Mouse (Mus musculus) layer of hippocampus, adult 9-10 months (tissue): ENCODE results near the gene Cyp11a1.

Experiments
- DNase-seq: peaks from one replicate; pipeline ENCODE4 v3.0.0; 2022; ENCODE audit warnings: low spot score

Cyp11a1 gene

DNA sequence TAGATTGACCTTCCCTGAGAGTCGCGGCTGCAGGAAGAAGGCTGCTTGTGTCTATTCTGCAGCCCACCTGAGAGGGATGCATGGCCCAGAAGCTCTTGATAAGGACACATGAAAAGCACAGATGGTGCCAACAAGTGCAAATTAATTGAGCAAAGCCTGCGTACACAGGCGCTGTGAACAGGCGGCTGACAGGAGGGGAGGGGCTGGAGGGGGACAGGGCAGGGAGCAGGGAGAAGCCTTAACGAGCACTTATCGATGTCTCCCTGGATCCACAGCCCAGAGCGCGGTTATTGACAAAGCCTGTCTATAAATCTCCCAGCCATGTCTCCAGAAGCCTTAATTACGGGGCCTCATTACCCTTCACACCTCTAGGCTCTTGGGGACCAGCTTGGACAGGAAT lies 38.6 kb downstream of the Cyp11a1 start:
- no peak for DNase-seq

DNA sequence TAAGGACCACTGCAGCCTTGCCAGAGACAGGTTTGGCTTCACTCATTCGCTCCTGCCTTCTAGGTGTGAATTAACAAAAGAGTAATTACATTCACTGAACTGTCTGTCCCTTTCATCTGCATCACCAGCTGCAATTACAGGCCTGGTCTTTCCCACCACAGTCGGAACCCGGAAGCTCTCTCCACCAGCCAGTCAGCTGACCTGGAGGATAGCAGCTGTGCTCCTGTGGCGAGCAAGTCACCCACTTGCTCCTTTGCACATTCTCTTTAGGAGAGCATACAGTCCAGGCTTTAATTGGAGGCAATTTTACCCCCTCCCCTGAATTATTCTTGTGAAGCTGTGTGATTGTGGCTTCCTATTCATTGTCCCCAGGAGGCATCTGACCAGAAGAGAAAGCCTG lies 39.4 kb downstream of the Cyp11a1 start:
- no peak for DNase-seq

DNA sequence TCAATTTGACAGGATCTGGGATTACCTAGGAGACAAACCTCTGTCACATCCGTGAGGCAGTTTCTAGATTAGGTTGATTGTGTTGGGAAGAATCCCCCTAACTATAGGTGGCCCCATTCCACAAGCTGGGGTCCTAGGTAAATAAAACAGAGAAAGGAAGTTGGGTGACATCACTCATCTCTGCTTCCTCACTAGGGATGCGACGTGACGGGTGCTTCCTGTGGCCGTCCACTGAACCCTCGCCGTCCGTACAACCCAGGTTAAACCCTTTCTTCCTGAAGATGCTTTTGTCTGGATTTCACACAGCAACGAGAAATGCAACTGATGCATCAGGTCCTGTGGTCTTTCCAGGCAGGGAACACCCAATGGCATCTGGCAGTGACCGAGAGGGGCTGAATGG lies 40.9 kb downstream of the Cyp11a1 start:
- no peak for DNase-seq

DNA sequence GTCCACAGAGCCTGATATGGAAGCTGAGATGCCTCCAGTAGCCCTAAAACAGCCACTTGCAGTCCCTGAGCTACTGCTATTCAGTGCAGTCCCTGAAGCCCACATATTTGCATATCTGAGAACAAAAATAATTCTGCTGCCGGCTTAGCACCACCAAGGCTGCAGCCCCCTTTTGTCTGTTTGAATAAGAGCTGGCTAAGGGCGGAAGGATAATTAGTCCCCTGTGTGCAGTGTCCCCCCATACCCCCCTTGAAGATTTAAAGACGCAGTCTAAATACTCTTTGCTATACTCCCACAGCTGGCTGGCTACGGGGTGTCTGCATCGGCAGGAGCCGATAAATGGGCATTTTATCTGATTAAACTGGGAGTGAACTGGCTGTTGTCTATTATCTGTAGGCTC lies 42.4 kb downstream of the Cyp11a1 start:
- no peak for DNase-seq

DNA sequence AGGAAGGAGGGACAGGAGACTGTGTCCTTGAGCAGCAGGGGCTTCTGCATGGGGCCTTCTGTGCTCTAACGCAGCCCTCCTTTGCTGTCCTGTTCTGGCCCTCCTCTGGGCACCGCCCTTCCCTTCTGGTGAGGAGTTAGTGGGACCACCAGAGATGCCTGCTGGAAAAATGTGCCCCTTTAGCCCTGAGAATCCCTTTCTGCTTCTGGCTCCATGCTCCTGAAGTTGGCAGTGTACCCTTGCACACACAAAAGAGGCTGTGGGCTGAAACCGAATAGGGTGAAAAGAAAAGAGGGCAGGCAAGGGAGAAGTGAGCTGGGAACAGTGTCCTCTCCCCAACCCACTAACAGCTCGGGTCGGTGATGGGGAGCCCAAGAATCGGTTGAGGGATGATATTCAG lies 43.0 kb downstream of the Cyp11a1 start:
- no peak for DNase-seq

DNA sequence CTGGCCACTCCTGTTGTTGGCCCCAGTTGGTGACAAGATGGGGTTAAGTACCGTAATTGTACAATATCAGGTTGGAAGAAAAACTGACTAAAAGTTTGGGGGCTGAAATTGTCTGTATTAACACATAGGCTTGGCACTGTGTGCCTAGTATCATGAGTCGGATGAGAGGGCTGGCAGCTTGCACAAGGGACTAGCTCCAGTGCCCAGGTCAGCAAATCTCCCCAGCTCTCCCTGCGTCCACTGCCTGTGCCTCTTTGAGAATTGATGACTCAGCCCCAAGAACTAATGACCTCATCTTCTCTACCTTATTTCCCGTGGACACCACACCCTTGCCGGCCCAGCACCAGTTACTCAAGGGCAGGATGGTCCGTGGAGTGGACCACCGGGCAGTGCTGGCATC lies 43.6 kb downstream of the Cyp11a1 start:
- DNase-seq: no peak

DNA sequence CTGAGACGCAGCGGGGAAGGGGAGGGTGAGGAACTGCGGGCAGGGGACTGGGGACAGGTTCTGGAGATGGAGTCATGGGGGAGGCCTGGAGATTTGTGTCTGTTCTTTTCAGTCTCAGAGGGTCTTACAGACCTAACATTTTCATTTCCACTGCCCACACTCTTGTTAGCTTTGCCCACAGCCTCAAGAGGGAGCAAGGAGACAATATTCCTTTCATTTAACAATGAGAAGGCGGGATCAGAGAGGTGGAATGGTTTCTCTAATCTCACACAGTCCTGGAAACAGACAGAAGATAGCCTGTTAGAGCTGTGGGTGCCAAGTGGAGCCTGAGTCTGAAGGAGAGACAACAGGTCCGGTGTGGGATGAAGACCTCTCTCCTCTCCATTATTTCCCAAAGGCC lies 45.7 kb downstream of the Cyp11a1 start:
- no peak for DNase-seq

DNA sequence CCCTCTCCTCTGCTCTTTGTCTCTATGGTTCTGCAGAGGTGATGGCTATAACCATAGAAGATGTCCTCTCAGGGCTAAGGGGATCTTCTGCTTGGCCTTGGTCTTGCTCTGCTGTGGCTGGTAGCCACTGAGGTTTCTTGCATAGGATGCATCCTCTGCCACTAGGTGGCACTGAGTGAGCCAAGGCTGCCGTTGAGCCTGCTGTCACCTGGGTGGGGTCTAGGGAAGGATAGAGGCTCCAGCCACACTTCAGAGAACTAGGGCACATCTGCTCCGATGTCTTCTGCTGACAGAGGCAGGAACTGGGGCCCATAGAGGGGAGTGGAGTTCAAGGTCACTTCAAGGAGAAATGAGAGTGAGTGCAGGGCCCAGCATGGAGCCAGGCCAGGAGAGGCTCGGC lies 46.9 kb downstream of the Cyp11a1 start:
- no peak for DNase-seq

DNA sequence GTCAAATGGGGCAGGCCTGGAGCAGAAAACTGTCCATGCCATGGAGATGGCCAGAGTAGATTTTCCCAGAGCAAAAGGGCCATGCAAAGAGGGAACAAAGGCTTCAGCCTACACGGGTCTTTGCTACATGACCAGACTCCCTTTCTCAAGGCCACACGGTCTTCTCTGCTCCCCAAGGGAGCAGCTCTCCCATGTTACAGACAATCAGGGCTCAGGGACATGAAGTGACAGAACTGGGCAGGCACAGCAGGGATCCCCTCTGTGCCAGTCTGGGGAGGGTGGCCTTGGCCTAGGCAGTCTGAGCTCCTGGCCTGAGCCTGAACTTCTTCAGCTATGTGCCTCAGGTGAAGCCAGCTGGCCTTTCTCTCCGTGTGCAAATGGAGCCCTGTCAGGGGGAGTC lies 47.3 kb downstream of the Cyp11a1 start:
- no peak for DNase-seq

DNA sequence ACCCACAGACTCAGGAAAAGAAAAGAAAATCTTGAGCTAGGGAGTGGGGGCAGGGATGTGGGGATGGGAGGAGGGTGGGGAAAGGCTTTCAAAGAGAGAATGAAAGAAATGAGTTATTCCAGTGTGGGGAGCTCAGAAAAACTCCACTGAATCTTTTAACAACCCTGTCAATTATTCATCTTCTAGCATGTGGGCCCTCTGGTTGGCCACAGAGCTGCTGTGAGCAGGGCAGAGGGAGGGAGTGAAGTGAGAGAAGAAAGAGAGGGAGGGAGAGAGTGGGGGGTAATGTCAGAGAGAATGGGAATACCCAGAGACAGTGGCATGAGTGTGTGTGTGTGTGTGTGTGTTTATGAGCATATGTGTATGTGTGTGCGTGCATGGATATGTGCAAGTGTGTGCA lies 47.8 kb downstream of the Cyp11a1 start:
- DNase-seq: no peak

DNA sequence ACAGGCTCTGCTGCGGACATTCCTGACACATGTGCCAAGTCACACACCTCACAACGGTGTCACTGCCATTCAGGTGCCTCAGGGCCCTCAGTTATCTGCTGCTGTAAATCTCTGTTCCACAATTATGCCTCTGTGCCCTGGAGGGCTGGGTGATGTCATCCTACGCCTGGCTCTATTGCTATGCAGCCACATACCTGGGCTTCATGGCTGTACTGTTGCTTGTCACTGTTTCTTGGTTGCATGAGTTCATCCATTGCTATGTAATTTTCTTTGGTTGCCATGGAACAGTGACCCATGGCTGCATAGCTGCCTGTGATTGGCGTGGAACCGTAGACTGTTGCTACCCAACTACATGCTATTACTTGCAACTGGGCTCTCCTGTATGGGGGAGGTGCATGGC lies 49.5 kb downstream of the Cyp11a1 start:
- no peak for DNase-seq

DNA sequence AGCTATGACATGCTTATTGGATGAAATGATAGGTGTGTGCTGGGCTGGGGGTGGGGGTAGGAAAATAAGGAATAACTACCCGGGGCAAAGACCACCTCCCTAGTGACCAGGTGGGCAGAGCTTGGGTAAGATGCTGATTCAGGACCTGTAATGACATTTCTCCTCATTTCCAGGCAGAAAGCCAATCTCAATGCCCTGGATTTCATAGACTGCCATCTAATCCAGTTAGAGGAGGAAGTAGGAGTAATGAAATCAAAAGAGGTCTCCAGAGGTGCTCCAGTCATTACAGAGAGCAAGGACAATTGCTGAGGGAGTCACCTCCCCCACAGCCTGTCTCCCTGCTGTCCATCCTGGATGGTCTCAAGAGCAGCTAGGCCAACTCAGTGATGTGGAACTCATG lies 53.7 kb downstream of the Cyp11a1 start:
- no peak for DNase-seq

DNA sequence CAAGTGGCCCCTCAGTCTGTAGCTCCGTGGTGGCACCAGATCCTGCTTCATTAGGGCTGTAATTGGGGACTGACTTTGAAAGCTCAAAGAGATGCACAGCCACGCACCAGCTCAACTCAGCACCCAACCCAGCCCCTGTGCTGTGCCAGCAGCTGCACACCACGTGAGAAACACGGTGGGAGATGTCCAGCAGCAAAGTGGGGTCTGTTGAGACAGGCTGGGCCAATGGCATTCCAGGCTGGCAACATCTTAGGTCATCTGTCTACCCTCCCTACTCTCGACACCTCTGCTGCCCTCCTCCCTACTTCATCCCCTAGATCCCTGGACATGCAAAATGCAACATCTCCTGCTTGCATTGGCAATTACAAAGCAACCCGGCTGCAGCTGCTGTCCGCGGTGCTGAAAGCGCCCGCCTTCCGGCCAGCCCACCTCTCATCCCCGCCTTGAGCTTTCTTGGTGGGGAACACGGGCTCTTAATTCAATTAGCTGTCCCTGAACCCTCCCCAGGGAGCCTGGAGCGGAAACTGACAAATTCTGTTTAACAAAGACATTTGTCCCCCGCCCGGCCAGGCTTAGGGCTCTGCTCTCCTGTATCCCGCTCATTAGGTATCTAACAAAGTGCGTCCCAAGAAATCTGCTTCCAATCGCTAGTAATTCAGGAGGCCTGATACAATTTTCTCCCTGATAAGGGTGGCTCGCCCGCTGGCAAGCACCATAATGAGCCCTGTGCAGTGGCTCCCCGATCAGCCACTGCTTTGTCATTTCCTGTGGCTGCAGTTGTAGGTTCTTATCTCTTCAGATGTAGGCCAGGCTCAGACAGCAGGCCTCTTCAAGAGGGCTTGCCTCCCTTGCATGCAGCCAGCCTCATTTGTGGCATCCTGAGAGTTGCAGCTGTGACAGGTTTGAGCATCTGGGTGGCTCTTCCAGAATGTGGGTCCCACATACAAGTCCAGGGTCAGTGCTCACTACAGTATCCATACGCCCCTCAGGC lies 54.8 kb downstream of the Cyp11a1 start:
- no peak for DNase-seq

DNA sequence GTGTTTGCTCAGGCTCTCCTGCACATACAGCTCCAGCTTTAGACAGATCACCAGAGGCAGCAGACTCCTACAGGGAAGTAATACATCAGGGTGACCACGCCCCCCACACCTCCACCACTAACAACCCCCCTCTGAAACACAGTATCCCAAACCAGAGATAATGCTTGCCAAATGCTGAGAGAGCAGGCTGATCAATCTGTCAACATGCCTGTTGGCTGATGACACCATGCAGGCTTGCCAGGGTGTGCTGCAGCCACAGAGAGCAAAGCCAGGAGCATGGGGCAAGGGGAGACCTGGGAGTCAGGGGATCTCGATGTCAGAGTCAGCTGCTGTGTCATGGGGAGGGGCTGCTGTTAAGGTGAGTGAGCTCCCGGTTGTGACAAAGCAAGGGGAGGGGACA lies 57.3 kb downstream of the Cyp11a1 start, which contains the start of gene Stra6:
Gene Stra6, plus strand, starts transcription at position 258 of the 400 bp plus-strand sequence.
- DNase-seq: no peak

DNA sequence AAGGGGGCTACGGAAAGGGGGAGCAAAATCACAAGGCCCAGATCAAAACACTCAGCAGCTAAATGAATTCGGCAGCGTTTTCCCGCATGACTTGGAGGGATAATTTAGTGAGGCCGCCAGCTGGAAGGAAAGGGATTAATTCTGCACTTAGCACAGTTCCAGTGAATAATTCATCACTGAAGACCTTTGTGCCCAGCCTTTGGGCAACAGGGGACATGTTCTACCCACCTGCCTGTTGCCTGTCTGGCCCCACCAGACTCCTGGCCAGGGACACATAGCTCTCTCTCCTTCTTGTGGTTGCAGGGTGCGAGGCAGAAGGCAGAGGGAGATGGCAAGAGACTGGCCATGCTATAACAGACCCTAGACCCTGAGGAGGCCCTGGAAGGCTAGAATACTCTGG lies 59.3 kb downstream of the Cyp11a1 start:
- DNase-seq: no peak

DNA sequence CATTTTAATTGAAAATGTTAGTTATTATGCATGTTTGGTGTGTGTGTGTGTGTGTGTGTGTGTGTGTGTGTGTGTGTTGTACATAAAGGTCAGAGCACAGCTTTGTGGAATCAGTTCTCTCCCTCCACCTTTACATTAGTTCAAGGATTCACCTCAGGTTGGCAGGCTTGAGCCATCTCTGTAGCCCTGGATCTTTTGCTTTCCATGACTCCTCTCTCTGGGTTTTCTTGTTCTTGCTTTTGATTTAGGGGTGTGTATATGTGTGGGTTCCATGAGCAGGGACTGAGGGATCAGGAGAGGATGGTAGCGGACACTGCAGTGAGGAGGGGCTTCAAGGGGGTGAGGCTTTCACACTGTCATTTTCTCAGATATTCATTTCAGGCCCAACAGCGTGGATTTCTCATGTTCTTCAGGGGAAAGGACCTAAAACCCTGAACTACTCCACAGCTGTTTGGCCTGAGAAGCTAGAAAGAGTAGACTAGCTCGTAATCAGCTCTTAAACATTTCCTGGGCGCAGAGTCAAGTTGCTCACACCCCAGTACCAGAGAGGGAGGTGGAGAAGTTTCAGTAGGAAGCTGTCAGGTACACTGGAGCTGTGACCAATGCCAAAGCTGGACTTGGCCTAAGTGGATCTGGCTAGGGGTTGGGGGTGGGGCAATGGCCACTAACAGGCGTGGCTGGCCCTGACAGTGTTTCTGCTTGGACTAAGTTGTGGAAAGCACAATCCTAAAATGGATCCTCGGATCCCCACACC lies 59.9 kb downstream of the Cyp11a1 start:
- no peak for DNase-seq

DNA sequence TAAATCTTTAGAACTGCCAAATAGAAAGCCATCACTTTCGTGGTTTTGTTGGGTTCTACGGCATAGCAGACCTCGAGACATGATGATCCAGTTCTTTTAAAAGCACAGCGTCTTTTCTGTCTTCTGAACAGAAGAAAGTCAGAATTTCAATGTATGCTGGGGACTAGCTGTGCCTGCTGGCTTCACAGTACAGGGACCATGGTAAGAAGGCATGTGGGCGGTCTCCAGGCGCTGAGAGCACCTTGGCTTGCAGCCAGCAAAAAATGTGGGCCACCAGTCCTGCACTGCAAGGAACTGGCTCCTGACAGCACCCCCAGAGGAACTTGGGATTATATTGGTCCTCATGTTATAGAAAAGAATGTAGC lies 60.5 kb downstream of the Cyp11a1 start:
- no peak for DNase-seq

DNA sequence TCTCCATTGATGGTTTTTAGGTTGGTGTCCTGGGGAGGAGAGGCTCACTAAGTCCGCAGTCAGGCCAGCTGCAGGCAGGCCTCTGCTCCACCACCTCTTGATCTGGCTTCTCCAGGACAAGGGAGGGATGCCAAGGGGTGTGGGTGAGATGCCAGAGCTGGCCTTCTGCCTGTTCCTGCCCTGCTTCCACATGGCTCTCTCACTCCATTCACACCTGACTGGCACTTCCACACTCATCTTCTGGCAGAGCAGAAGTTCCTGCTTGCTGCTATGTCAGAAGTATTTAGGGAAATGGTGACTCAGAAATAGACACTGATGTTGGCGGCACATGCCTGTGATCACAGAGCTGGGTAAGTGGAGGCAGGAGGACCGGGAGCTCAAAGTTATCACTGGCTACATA lies 61.3 kb downstream of the Cyp11a1 start:
- no peak for DNase-seq

DNA sequence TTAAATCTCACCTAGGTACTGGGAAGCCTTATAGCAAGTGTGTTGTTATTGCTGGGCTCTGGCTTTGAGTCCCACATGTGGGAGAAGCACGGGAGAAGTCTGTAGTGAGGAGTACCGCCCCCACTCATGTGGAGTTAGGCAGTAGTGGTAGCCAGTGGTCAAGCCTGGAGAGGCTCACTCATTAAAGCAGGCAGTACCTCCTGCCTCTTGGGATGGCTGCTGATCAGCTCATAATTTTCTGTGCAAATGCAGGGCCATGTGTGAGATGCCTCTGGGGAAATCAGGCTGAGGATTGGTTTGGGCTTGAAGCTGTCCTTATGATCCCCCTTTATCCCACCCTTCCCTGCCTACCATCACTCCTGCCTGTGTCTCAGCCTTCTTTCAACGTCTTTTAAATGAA lies 68.3 kb downstream of the Cyp11a1 start:
- DNase-seq: no peak
